Mouse (Mus musculus) thymus, adult 2 months (tissue): ENCODE data around the gene Rpl18. TPM values are rescaled to one million over a fixed set of nuclear protein-coding genes. Genes with fewer than 3 reads are reported as not detected.

ENCODE experiments used
- DNase-seq: peaks from one replicate; pipeline ENCODE4 v3.0.0; 2021
- H3K27ac ChIP-seq: fragments of 200-500 bp; 2 replicates; pipeline ENCODE4 v1.5.1; 2012; ENCODE audit warnings: low read length, control low read depth; ENCODE audit not compliant: control insufficient read depth, insufficient read depth
- H3K27me3 ChIP-seq: fragments of 200-500 bp; 2 replicates; pipeline ENCODE4 v1.6.1; 2012; ENCODE audit warnings: mild to moderate bottlenecking, low read length, moderate library complexity, mixed read lengths; ENCODE audit not compliant: control insufficient read depth, insufficient read depth
- H3K36me3 ChIP-seq: fragments of 200-500 bp; 2 replicates; pipeline ENCODE4 v1.6.1; 2012; ENCODE audit warnings: mild to moderate bottlenecking, low read length, moderate library complexity; ENCODE audit not compliant: control insufficient read depth, insufficient read depth
- H3K4me1 ChIP-seq: fragments of 200-500 bp; replicated peaks from 2 replicates; pipeline ENCODE4 v1.6.1; 2012; ENCODE audit warnings: low read length; ENCODE audit not compliant: control insufficient read depth, insufficient read depth
- H3K4me3 ChIP-seq: fragments of 200-500 bp; 2 replicates; pipeline ENCODE4 v1.5.1; 2012; ENCODE audit warnings: mild to moderate bottlenecking, low read length, control low read depth, moderate library complexity; ENCODE audit not compliant: control insufficient read depth, insufficient read depth
- CTCF ChIP-seq: fragments of 200-500 bp; IDR thresholded peaks from 2 replicates; pipeline ENCODE4 v1.5.1; 2012; ENCODE audit warnings: mild to moderate bottlenecking, control low read depth, low read length, moderate library complexity, borderline replicate concordance; ENCODE audit not compliant: control insufficient read depth, poor library complexity, insufficient read depth; ENCODE audit errors: extremely low read depth
- POLR2A ChIP-seq: fragments of 200-500 bp; IDR thresholded peaks from 2 replicates; pipeline ENCODE4 v1.6.1; 2012; ENCODE audit warnings: mild to moderate bottlenecking, low read length, control low read depth, moderate library complexity; ENCODE audit not compliant: control insufficient read depth, poor library complexity, insufficient read depth; ENCODE audit errors: extremely low read depth
- WGBS: fragments of 180-500 bp; shearing (Covaris S2); methylation state at CpG from one replicate; pipeline ENCODE4 v1.1.7; 2018; 5-methylcytosine and 5-hydroxymethylcytosine counted together
- polyA plus RNA-seq: library from polyadenylated mRNA; depleted of rRNA; stranded (reverse); fragments of >200 nt; gene quantifications from 2 replicates; pipeline ENCODE4 v1.2.3, GENCODE M21; 2012

Gene Rpl18
- polyA plus RNA-seq, 1 experiment: 2,384 TPM

GRCm38 (mm10) chr7:45739820-45740219 lies 24.6 kb downstream of the Rpl18 start:
- H3K27me3 ChIP-seq: no peaks in the 10 kb centered on the region
- H3K4me3 ChIP-seq: no peak overlapping the region
- peaks cover 16% of the 10 kb centered on the region for H3K4me1 ChIP-seq
- TF ChIP-seq POLR2A (no peak), CTCF (no peak)
- H3K36me3 ChIP-seq: no peaks in the 10 kb centered on the region
- 76% methylated on average over 10 of the region's 10 CpGs for WGBS
- H3K27ac ChIP-seq: no peak overlapping the region
- no peak for DNase-seq

GRCm38 (mm10) chr7:45741308-45741707 lies 26.1 kb downstream of the Rpl18 start:
- Histone ChIP-seq H3K36me3 (no peaks in the 10 kb centered on the region), H3K27me3 (no peaks in the 10 kb centered on the region), H3K4me3 (peak overlapping the region; percentile 56), H3K4me1 (peaks cover 16% of the 10 kb centered on the region), H3K27ac (peak overlapping the region; percentile 47)
- no peak for DNase-seq
- 42% methylated on average over 12 of the region's 12 CpGs for WGBS
- TF ChIP-seq POLR2A: no peak
- TF ChIP-seq CTCF: no peak

GRCm38 (mm10) chr7:45741777-45742176 lies 26.5 kb downstream of the Rpl18 start:
- Histone ChIP-seq H3K4me1 (peaks cover 16% of the 10 kb centered on the region), H3K27me3 (no peaks in the 10 kb centered on the region), H3K4me3 (peak overlapping the region; percentile 56), H3K27ac (peak overlapping the region; percentile 47), H3K36me3 (no peaks in the 10 kb centered on the region)
- DNase-seq: peak; percentile 59
- WGBS: 13% methylated on average over 11 of the region's 11 CpGs
- TF ChIP-seq CTCF (no peak), POLR2A (peak; percentile 60; the same call in 1 of the 2 replicates)

- Histone ChIP-seq H3K36me3 (no peaks in the 10 kb centered on the region), H3K4me1 (peaks cover 16% of the 10 kb centered on the region), H3K27ac (peak overlapping the region; percentile 19), H3K4me3 (peak overlapping the region; percentile 56), H3K27me3 (no peaks in the 10 kb centered on the region)
- no peak for TF ChIP-seq CTCF
- TF ChIP-seq POLR2A: no peak
- no peak for DNase-seq
- 10% methylated on average over 19 of the region's 19 CpGs for WGBS
These were observed 27.1 kb downstream of the Rpl18 start for GRCm38 (mm10) chr7:45742338-45742737.

GRCm38 (mm10) chr7:45744387-45744786 lies 29.1 kb downstream of the Rpl18 start:
- DNase-seq: no peak
- no peak overlapping the region for H3K27ac ChIP-seq
- no peak for TF ChIP-seq CTCF
- TF ChIP-seq POLR2A: no peak

GRCm38 (mm10) chr7:45746518-45746917 lies 31.3 kb downstream of the Rpl18 start:
- DNase-seq: no peak
- TF ChIP-seq CTCF (peak; percentile 21; the same call in 1 of the 2 replicates), POLR2A (no peak)
- H3K27me3 ChIP-seq: no peaks in the 10 kb centered on the region
- H3K4me1 ChIP-seq: peaks cover 8% of the 10 kb centered on the region
- 87% methylated on average over 6 of the region's 6 CpGs for WGBS
- H3K36me3 ChIP-seq: no peaks in the 10 kb centered on the region
- H3K27ac ChIP-seq: no peak overlapping the region
- H3K4me3 ChIP-seq: no peak overlapping the region

More at GRCm38 (mm10) chr7:45744387-45744786, 29.1 kb downstream of the Rpl18 start:
- H3K4me3 ChIP-seq: no peak overlapping the region
- no peaks in the 10 kb centered on the region for H3K27me3 ChIP-seq
- WGBS: 76% methylated on average over 2 of the region's 2 CpGs
- H3K4me1 ChIP-seq: peaks cover 16% of the 10 kb centered on the region
- H3K36me3 ChIP-seq: no peaks in the 10 kb centered on the region

- Histone ChIP-seq H3K4me1 (peaks cover under 1% of the 10 kb centered on the region), H3K36me3 (no peaks in the 10 kb centered on the region), H3K27ac (no peak overlapping the region), H3K4me3 (no peak overlapping the region), H3K27me3 (no peaks in the 10 kb centered on the region)
- 94% methylated on average over 5 of the region's 5 CpGs for WGBS
- TF ChIP-seq CTCF (no peak), POLR2A (no peak)
- DNase-seq: no peak
These were observed 32.2 kb downstream of the Rpl18 start for GRCm38 (mm10) chr7:45747450-45747849.
